In genomic region chrX:107402481-107402880, GRCm38 (mm10) we compare ENCODE assay signal across 8 mouse cellular contexts. TPM values are rescaled to one million over a fixed set of nuclear protein-coding genes. Genes with fewer than 3 reads are reported as not detected.
DNase-seq lines count a peak whose midpoint lies in the region; ATAC-seq and TF ChIP-seq lines count a peak whose summit lies in the region.

No protein-coding gene starts in this region.

- H3ac ChIP-seq in myocyte (ENCODE audit: control insufficient read depth, insufficient read length) = no peak overlapping the region

- no peaks in the 10 kb centered on the region for H3K27me3 ChIP-seq in heart, embryonic 11.5 days (ENCODE audit: control insufficient read depth, insufficient read depth, low read length)
- no peaks in the 10 kb centered on the region for H3K27me3 ChIP-seq in heart, embryonic 12.5 days (replicated peaks)
- H3K27me3 ChIP-seq in limb, embryonic 13.5 days = no peaks in the 10 kb centered on the region
- H3K27me3 ChIP-seq in myocyte (ENCODE audit: control insufficient read depth, insufficient read depth, insufficient read length) = no peaks in the 10 kb centered on the region

- no peaks in the 10 kb centered on the region for H3K36me3 ChIP-seq in heart, embryonic 11.5 days (ENCODE audit: control insufficient read depth, insufficient read depth, low read length)
- no peaks in the 10 kb centered on the region for H3K36me3 ChIP-seq in heart, embryonic 12.5 days
- H3K36me3 ChIP-seq in limb, embryonic 13.5 days = no peaks in the 10 kb centered on the region; the same call in 1 of the 2 replicates
- no peaks in the 10 kb centered on the region for H3K36me3 ChIP-seq in myocyte (ENCODE audit: control insufficient read depth, insufficient read depth)

- no peaks in the 10 kb centered on the region for H3K9me3 ChIP-seq in heart, embryonic 11.5 days (replicated peaks; ENCODE audit: control insufficient read depth, low read length)
- no peaks in the 10 kb centered on the region for H3K9me3 ChIP-seq in heart, embryonic 12.5 days (replicated peaks)
- no peaks in the 10 kb centered on the region for H3K9me3 ChIP-seq in limb, embryonic 13.5 days

- peak overlapping the region; percentile 55 for H3K4me3 ChIP-seq in heart, embryonic 11.5 days (ENCODE audit: low read depth, low read length)
- peak overlapping the region; percentile 71 for H3K4me3 ChIP-seq in heart, embryonic 12.5 days
- H3K4me3 ChIP-seq in limb, embryonic 13.5 days = peak overlapping the region; percentile 60
- no peak overlapping the region for H3K4me3 ChIP-seq in myocyte

- no peak for ATAC-seq in heart, embryonic 11.5 days (replicated peaks; ENCODE audit: insufficient number of reproducible peaks, low FRiP score, low TSS enrichment)
- ATAC-seq in heart, embryonic 12.5 days (ENCODE audit: insufficient number of reproducible peaks, low FRiP score) = no peak
- ATAC-seq in limb, embryonic 13.5 days (ENCODE audit: low FRiP score, low read depth) = no peak
- no peak for ATAC-seq in activated CD4-positive, CD25-positive, alpha-beta regulatory T cell, adult 4 months

- peak overlapping the region; percentile 65 for H3K9ac ChIP-seq in heart, embryonic 11.5 days (ENCODE audit: low read depth, low read length)
- peak overlapping the region; percentile 74 for H3K9ac ChIP-seq in heart, embryonic 12.5 days
- peak overlapping the region; percentile 75 for H3K9ac ChIP-seq in limb, embryonic 13.5 days

- no peak for DNase-seq in heart, postnatal 4 days
- DNase-seq in ZHBTc4 (ENCODE audit: low read depth, low spot score) = peak; percentile 25
- DNase-seq in right cerebral cortex, postnatal 14 days = no peak

- H3K4me1 ChIP-seq in heart, embryonic 11.5 days (ENCODE audit: control insufficient read depth, insufficient read depth, low read length) = no peaks in the 10 kb centered on the region
- 0 out of 2 replicates have a peak, but pooled peaks cover 2% of the 10 kb centered on the region for H3K4me1 ChIP-seq in heart, embryonic 12.5 days (replicated peaks)
- peaks cover 3% of the 10 kb centered on the region; the same call in 1 of the 2 replicates for H3K4me1 ChIP-seq in limb, embryonic 13.5 days

- WGBS in heart, embryonic 11.5 days (ENCODE audit: insufficient replicate concordance) = 25% methylated on average over 18 of the region's 18 CpGs
- 24% methylated on average over 18 of the region's 18 CpGs for WGBS in heart, embryonic 12.5 days
- WGBS in limb, embryonic 13.5 days = 20% methylated on average over 18 of the region's 18 CpGs

- H3K27ac ChIP-seq in heart, embryonic 11.5 days (ENCODE audit: low read depth, low read length) = peak overlapping the region; percentile 75
- peak overlapping the region; percentile 77 for H3K27ac ChIP-seq in heart, embryonic 12.5 days (ENCODE audit: poor library complexity, severe bottlenecking)
- peak overlapping the region; percentile 84 for H3K27ac ChIP-seq in limb, embryonic 13.5 days

- TF ChIP-seq POLR2A in myocyte (IDR thresholded peaks at IDR 0.05; ENCODE audit: insufficient read length, low read depth) = no peak

- no peaks in the 10 kb centered on the region for H3K79me2 ChIP-seq in myocyte (ENCODE audit: control insufficient read depth, insufficient read depth)

- peak overlapping the region; percentile 60 for H3K4me2 ChIP-seq in heart, embryonic 11.5 days
- H3K4me2 ChIP-seq in heart, embryonic 12.5 days = peak overlapping the region; percentile 59
- H3K4me2 ChIP-seq in limb, embryonic 13.5 days (replicated peaks) = peak overlapping the region; percentile 60
- H3K4me2 ChIP-seq in myocyte (ENCODE audit: low read depth) = peak overlapping the region; percentile 24

TF ChIP-seq in myocyte, 11 proteins besides CTCF, POLR2A, EP300 and RAD21:
- TF ChIP-seq E2F4 (IDR thresholded peaks at IDR 0.05; ENCODE audit: insufficient read depth) = no peak
- no peak for TF ChIP-seq REST (IDR thresholded peaks at IDR 0.05; ENCODE audit: insufficient read depth, insufficient read length)
- TF ChIP-seq SRF (IDR thresholded peaks at IDR 0.05; ENCODE audit: control insufficient read depth, insufficient read length, low read depth) = no peak
- no peak for TF ChIP-seq MYOG (IDR thresholded peaks at IDR 0.05; ENCODE audit: control insufficient read depth in 1 of 3, insufficient read depth in 1 of 3, insufficient read length in 2 of 3, low read depth in 2 of 3)
- TF ChIP-seq POLR2AphosphoS2 (IDR thresholded peaks at IDR 0.05; ENCODE audit: insufficient read length, low read depth) = no peak
- TF ChIP-seq CEBPB (IDR thresholded peaks at IDR 0.05; ENCODE audit: insufficient read depth, poor library complexity, severe bottlenecking) = no peak
- TF ChIP-seq USF1 (IDR thresholded peaks at IDR 0.05; ENCODE audit: low read depth) = no peak
- no peak for TF ChIP-seq MYOD1 (IDR thresholded peaks at IDR 0.05; ENCODE audit: control insufficient read depth in 1 of 3, insufficient read length in 2 of 3, low read depth in 2 of 3)
- no peak for TF ChIP-seq TCF12 (IDR thresholded peaks at IDR 0.05; ENCODE audit: insufficient read depth, poor library complexity, severe bottlenecking)
- TF ChIP-seq MAX (IDR thresholded peaks at IDR 0.05; ENCODE audit: low read depth) = no peak
- TF ChIP-seq TCF3 (IDR thresholded peaks at IDR 0.05; ENCODE audit: insufficient read length, low read depth) = no peak

RNA-seq across cellular contexts. Expression of gene Itm2a, which starts 0.7 kb away (rescaled TPM):
- 527 and 538 TPM in 2 replicates for polyA plus RNA-seq in heart, embryonic 11.5 days (2014; fragmentation: Nextera tagmentation; extraction: Ambion mirVana)
- 100 to 1,000 TPM in 1 of 2 experiments, 10 to 100 TPM in 1; 94.6 to 109 TPM for total RNA-seq in heart, postnatal 4 days (2021)
- polyA plus RNA-seq in heart, embryonic 12.5 days (2016; fragmentation: Nextera tagmentation; extraction: Ambion mirVana) = 493 and 499 TPM in 2 replicates
- 1,138 and 1,166 TPM in 2 replicates for polyA plus RNA-seq in limb, embryonic 13.5 days (2015; fragmentation: Nextera tagmentation; extraction: Ambion mirVana)
- polyA plus RNA-seq in myocyte (2012; fragmentation: generic; extraction: Trizol) = 1.3 TPM
- polyA plus RNA-seq in activated CD4-positive, CD25-positive, alpha-beta regulatory T cell, adult 4 months (2017; shearing (Covaris generic)) = 10 to 100 TPM; 68.8 to 87.5 TPM

Comparison
In these comparisons a context has a peak if more than half of its experiments do, and no peak if none do; other contexts are left out.
1. RNA of gene Itm2a, which starts 0.7 kb away (polyA plus RNA-seq): 1,138 to 1,166 TPM in limb, embryonic 13.5 days, 527 to 538 TPM in heart, embryonic 11.5 days, 493 to 499 TPM in heart, embryonic 12.5 days and 68.8 to 87.5 TPM in activated CD4-positive, CD25-positive, alpha-beta regulatory T cell, adult 4 months; 1.3 TPM in myocyte (single experiment); every median in the first group is over 10 times any median in the second.
2. Peak in every context shown above with its lines, with median percentiles within 50 percentile points of each other: H3K27ac ChIP-seq, H3K4me2 ChIP-seq and H3K9ac ChIP-seq.